Mouse (Mus musculus): ENCODE results near the gene Nhej1.

- no peak for TF ChIP-seq CTCF (IDR thresholded peaks at IDR 0.05; ENCODE audit: low read depth, low read length)
- TF ChIP-seq GATA2 (IDR thresholded peaks at IDR 0.05; ENCODE audit: borderline replicate concordance, low read depth, low read length) = no peak
Observed at GRCm38 (mm10) chr1:74950066-74950465, 174.9 kb downstream of the Nhej1 start.

Measured in G1E (cell line).